Mouse (Mus musculus) lung, embryonic 15.5 days (tissue): ENCODE measurements around the gene Leng1. TPM values are rescaled to one million over a fixed set of nuclear protein-coding genes. Genes with fewer than 3 reads are reported as not detected.

Source experiments
- ATAC-seq: fragments of 200-750 bp; cut with Nextera tagmentation; 2 replicates; pipeline ENCODE4 v1.8.0; 2017; ENCODE audit warnings: moderate number of reproducible peaks, borderline replicate concordance; ENCODE audit not compliant: low FRiP score, low TSS enrichment; ENCODE audit errors: extremely low read depth
- H3K27ac ChIP-seq: fragments of 300-500 bp; sonication (generic); 2 replicates; pipeline ENCODE4 v1.5.1; 2015; ENCODE audit warnings: moderate library complexity, mild to moderate bottlenecking, inconsistent platforms
- H3K27me3 ChIP-seq: fragments of 300-500 bp; sonication (generic); 2 replicates; pipeline ENCODE4 v1.6.1; 2015; ENCODE audit warnings: inconsistent platforms
- H3K36me3 ChIP-seq: fragments of 300-500 bp; sonication (generic); 2 replicates; pipeline ENCODE4 v1.6.1; 2015; ENCODE audit warnings: inconsistent platforms
- H3K4me1 ChIP-seq: fragments of 300-500 bp; sonication (generic); 2 replicates; pipeline ENCODE4 v1.6.1; 2015; ENCODE audit warnings: inconsistent platforms
- H3K4me2 ChIP-seq: fragments of 300-500 bp; sonication (generic); 2 replicates; pipeline ENCODE4 v1.6.1; 2015; ENCODE audit warnings: inconsistent platforms, mild to moderate bottlenecking, moderate library complexity
- H3K4me3 ChIP-seq: fragments of 300-500 bp; sonication (generic); 2 replicates; pipeline ENCODE4 v1.5.1; 2015; ENCODE audit warnings: mild to moderate bottlenecking, inconsistent platforms
- H3K9ac ChIP-seq: fragments of 300-500 bp; sonication (generic); 2 replicates; pipeline ENCODE4 v1.6.1; 2015; ENCODE audit warnings: inconsistent platforms
- H3K9me3 ChIP-seq: fragments of 300-500 bp; sonication (generic); 2 replicates; pipeline ENCODE4 v1.6.1; 2016; ENCODE audit warnings: inconsistent platforms
- whole genome bisulfite sequencing: fragments of 180-500 bp; shearing (Covaris S2); methylation state at CpG from one replicate; pipeline ENCODE4 v1.1.7; 2015; 5-methylcytosine and 5-hydroxymethylcytosine counted together
- microRNA-seq: library from miRNA; unstranded; fragments of <30 nt; microRNA quantifications from one replicate; pipeline ENCODE4, GENCODE M21; 2016
- polyA plus RNA-seq: library from polyadenylated mRNA; unstranded; fragments of >200 nt; fragmentation: Nextera tagmentation; extraction: Ambion mirVana; gene quantifications from 2 replicates; pipeline ENCODE4 v1.2.1, GENCODE M21; 2015

Gene Leng1
- polyA plus RNA-seq, 1 experiment from 2014 or later: 15.8 TPM

- WGBS: 41% methylated on average over 6 of the region's 6 CpGs
- ATAC-seq: peak; percentile 6; the same call in 1 of the 2 replicates
- peak overlapping the region; percentile 71; the same call in 1 of the 2 replicates for H3K4me2 ChIP-seq
Observed at GRCm38 (mm10) chr7:3616389-3617241, 49.0 kb downstream of the Leng1 start.

GRCm38 (mm10) chr7:3616057-3616388 is 49.6 kb downstream of the Leng1 start, which contains the start of gene Oscar:
Gene Oscar (minus strand): TSS chr7:3616157.
- WGBS: 71% methylated on average over 4 of the region's 4 CpGs
- no peak within 1 kb of the TSS for H3K27ac ChIP-seq
- no peak within 1 kb of the TSS for H3K9ac ChIP-seq
- peaks cover 20% of the 10 kb centered on the region; the same call in 1 of the 2 replicates for H3K36me3 ChIP-seq
- ATAC-seq: no peak
- no peaks in the 10 kb centered on the region for H3K27me3 ChIP-seq
- 0 out of 2 replicates have a peak, but pooled peaks cover 7% of the 10 kb centered on the region for H3K4me1 ChIP-seq
- peak within 1 kb of the TSS; percentile 74 for H3K4me3 ChIP-seq
- peak within 1 kb of the TSS; percentile 71; the same call in 1 of the 2 replicates for H3K4me2 ChIP-seq
- H3K9me3 ChIP-seq: no peaks in the 10 kb centered on the region

More at GRCm38 (mm10) chr7:3616389-3617241, 49.0 kb downstream of the Leng1 start:
- Histone ChIP-seq H3K27me3 (no peaks in the 10 kb centered on the region), H3K9ac (no peak overlapping the region), H3K4me3 (peak overlapping the region; percentile 74), H3K4me1 (0 out of 2 replicates have a peak, but pooled peaks cover 7% of the 10 kb centered on the region), H3K27ac (no peak overlapping the region), H3K9me3 (no peaks in the 10 kb centered on the region), H3K36me3 (peaks cover 23% of the 10 kb centered on the region; the same call in 1 of the 2 replicates)

GRCm38 (mm10) chr7:3614021-3614420 is 51.6 kb downstream of the Leng1 start:
- H3K4me2 ChIP-seq: no peak overlapping the region
- H3K27ac ChIP-seq: no peak overlapping the region
- H3K9ac ChIP-seq: no peak overlapping the region
- H3K4me3 ChIP-seq: no peak overlapping the region
- ATAC-seq: no peak
- 0 out of 2 replicates have a peak, but pooled peaks cover under 1% of the 10 kb centered on the region for H3K36me3 ChIP-seq
- H3K9me3 ChIP-seq: no peaks in the 10 kb centered on the region
- H3K27me3 ChIP-seq: no peaks in the 10 kb centered on the region
- 68% methylated on average over 3 of the region's 3 CpGs for WGBS
- H3K4me1 ChIP-seq: 0 out of 2 replicates have a peak, but pooled peaks cover 7% of the 10 kb centered on the region

GRCm38 (mm10) chr7:3611006-3611405 is 54.6 kb downstream of the Leng1 start:
- Histone ChIP-seq H3K36me3 (no peaks in the 10 kb centered on the region), H3K27ac (no peak overlapping the region), H3K9me3 (no peaks in the 10 kb centered on the region), H3K27me3 (no peaks in the 10 kb centered on the region), H3K4me3 (no peak overlapping the region), H3K4me2 (no peak overlapping the region), H3K9ac (no peak overlapping the region), H3K4me1 (no peaks in the 10 kb centered on the region)
- 83% methylated on average over 13 of the region's 13 CpGs for WGBS
- no peak for ATAC-seq

GRCm38 (mm10) chr7:3610437-3610836 is 55.2 kb downstream of the Leng1 start:
- Histone ChIP-seq H3K4me3 (no peak overlapping the region), H3K4me1 (no peaks in the 10 kb centered on the region), H3K27ac (no peak overlapping the region), H3K9me3 (no peaks in the 10 kb centered on the region), H3K4me2 (no peak overlapping the region), H3K9ac (no peak overlapping the region), H3K27me3 (no peaks in the 10 kb centered on the region), H3K36me3 (no peaks in the 10 kb centered on the region)
- 77% methylated on average over 3 of the region's 3 CpGs for WGBS
- no peak for ATAC-seq

Small RNA genes within 50 kb of the gene (microRNA-seq; reads per million reads assigned to microRNA genes)
- 2.0 reads per million, percentile 5 among the genes with 10 or more reads in this experiment for gene Mir3572

Other genes starting within 250 kb of the Leng1 start
- 0.30 TPM in 1 of 2 replicates, not detected in the other for gene Cacng6, start 241.6 kb downstream of the Leng1 start, polyA plus RNA-seq
- 0.10 TPM in 1 of 2 replicates, not detected in the other for gene Tarm1, start 163.2 kb downstream of the Leng1 start, polyA plus RNA-seq
- gene Oscar, start 49.7 kb downstream of the Leng1 start, polyA plus RNA-seq: 0.10 TPM in 1 of 2 replicates, not detected in the other
- gene Ndufa3, start 48.5 kb downstream of the Leng1 start, polyA plus RNA-seq: 479 and 491 TPM in 2 replicates
- gene Tfpt, start 35.9 kb downstream of the Leng1 start, polyA plus RNA-seq: 27.6 and 29.5 TPM in 2 replicates
- 104 and 105 TPM in 2 replicates for gene Prpf31, start 35.9 kb downstream of the Leng1 start, polyA plus RNA-seq
- gene Cnot3, start 20.6 kb downstream of the Leng1 start, polyA plus RNA-seq: 51.4 TPM in 2 replicates
- gene Tmc4, start 11.7 kb upstream of the Leng1 start, polyA plus RNA-seq: 21.7 and 25.5 TPM in 2 replicates
- gene Tsen34, start 27.0 kb upstream of the Leng1 start, polyA plus RNA-seq: 296 and 312 TPM in 2 replicates
- 49.8 and 51.4 TPM in 2 replicates for gene Mboat7, start 27.7 kb upstream of the Leng1 start, polyA plus RNA-seq
- gene Rps9, start 38.2 kb upstream of the Leng1 start, polyA plus RNA-seq: 1,380 and 1,502 TPM in 2 replicates
- 0.72 and 1.4 TPM in 2 replicates for gene Pirb, start 54.6 kb upstream of the Leng1 start, polyA plus RNA-seq
- gene Gm15448, start 159.8 kb upstream of the Leng1 start, polyA plus RNA-seq: not detected in 2 replicates
- gene Pira2, start 179.2 kb upstream of the Leng1 start, polyA plus RNA-seq: 0.50 and 0.65 TPM in 2 replicates
- 0.36 and 0.42 TPM in 2 replicates for gene Gm14548, start 232.3 kb upstream of the Leng1 start, polyA plus RNA-seq
- gene Lilra6, start 249.7 kb upstream of the Leng1 start, polyA plus RNA-seq: 0.33 and 0.39 TPM in 2 replicates